Mouse (Mus musculus) lung, postnatal 0 days (tissue): Measurements from ENCODE around the gene Pip5k1b. TPM values are rescaled to one million over a fixed set of nuclear protein-coding genes. Genes with fewer than 3 reads are reported as not detected.

Experiments
- ATAC-seq: fragments of 200-750 bp; cut with Nextera tagmentation; 2 replicates; pipeline ENCODE4 v1.8.0; 2017; ENCODE audit warnings: moderate library complexity
- DNase-seq: peaks from one replicate; pipeline ENCODE4 v3.0.0-alpha.2; 2016; ENCODE audit warnings: low spot score
- H3K27ac ChIP-seq: fragments of 300-500 bp; sonication (generic); 2 replicates; pipeline ENCODE4 v1.5.1; 2014; ENCODE audit warnings: antibody characterized with exemption, mild to moderate bottlenecking, low read length, mixed read lengths
- H3K27me3 ChIP-seq: fragments of 300-500 bp; sonication (generic); replicated peaks from 2 replicates; pipeline ENCODE4 v1.6.1; 2014; ENCODE audit warnings: low read length, mixed read lengths; ENCODE audit not compliant: insufficient read depth
- H3K36me3 ChIP-seq: fragments of 300-500 bp; sonication (generic); 2 replicates; pipeline ENCODE4 v1.6.1; 2014; ENCODE audit warnings: low read length, mixed read lengths; ENCODE audit not compliant: insufficient read depth
- H3K4me1 ChIP-seq: fragments of 300-500 bp; sonication (generic); 2 replicates; pipeline ENCODE4 v1.6.1; 2014; ENCODE audit warnings: antibody characterized with exemption, low read depth, low read length, mixed read lengths; ENCODE audit not compliant: insufficient read depth
- H3K4me2 ChIP-seq: fragments of 300-500 bp; sonication (generic); replicated peaks from 2 replicates; pipeline ENCODE4 v1.6.1; 2014; ENCODE audit warnings: low read depth, mild to moderate bottlenecking, low read length, moderate library complexity, mixed read lengths
- H3K4me3 ChIP-seq: fragments of 300-500 bp; sonication (generic); 2 replicates; pipeline ENCODE4 v1.5.1; 2014; ENCODE audit warnings: low read depth, low read length
- H3K9ac ChIP-seq: fragments of 300-500 bp; sonication (generic); replicated peaks from 2 replicates; pipeline ENCODE4 v1.6.1; 2014; ENCODE audit warnings: low read depth, mild to moderate bottlenecking
- H3K9me3 ChIP-seq: fragments of 300-500 bp; sonication (generic); 2 replicates; pipeline ENCODE4 v1.6.1; 2016; ENCODE audit warnings: low read length, mixed read lengths
- CTCF ChIP-seq: IDR thresholded peaks from 2 replicates; pipeline ENCODE4 v1.5.1; 2016; ENCODE audit warnings: antibody characterized with exemption, mild to moderate bottlenecking
- EP300 ChIP-seq: IDR thresholded peaks from 2 replicates; pipeline ENCODE4 v1.6.1; 2016; ENCODE audit warnings: antibody characterized with exemption, mild to moderate bottlenecking, control low read depth
- WGBS: fragments of 180-500 bp; shearing (Covaris S2); extraction: QIAGEN DNeasy Blood & Tissue Kit; methylation state at CpG from one replicate; pipeline ENCODE4 v1.1.7; 2014; 5-methylcytosine and 5-hydroxymethylcytosine counted together
- polyA plus RNA-seq: library from polyadenylated mRNA; unstranded; fragments of >200 nt; fragmentation: Nextera tagmentation; extraction: Ambion mirVana; gene quantifications from 2 replicates; pipeline ENCODE4 v1.2.1, GENCODE M21; 2015

Pip5k1b gene
- polyA plus RNA-seq, 1 experiment from 2014 or later, result 14.5 TPM

GRCm38 (mm10) chr19:24502736-24503421 is 52.8 kb downstream of the Pip5k1b start:
- no peaks in the 10 kb centered on the region for H3K36me3 ChIP-seq
- H3K4me1 ChIP-seq, result no peaks in the 10 kb centered on the region; the same call in 1 of the 2 replicates
- no peak overlapping the region for H3K4me2 ChIP-seq
- no peak for ATAC-seq
- no peak overlapping the region for H3K9ac ChIP-seq
- no peak for DNase-seq
- no peak for TF ChIP-seq EP300
- TF ChIP-seq CTCF, result no peak
- no peaks in the 10 kb centered on the region for H3K27me3 ChIP-seq
- 79% methylated on average over 10 of the region's 10 CpGs for WGBS
- no peak overlapping the region for H3K27ac ChIP-seq
- H3K4me3 ChIP-seq, result no peak overlapping the region
- no peaks in the 10 kb centered on the region for H3K9me3 ChIP-seq

DNA sequence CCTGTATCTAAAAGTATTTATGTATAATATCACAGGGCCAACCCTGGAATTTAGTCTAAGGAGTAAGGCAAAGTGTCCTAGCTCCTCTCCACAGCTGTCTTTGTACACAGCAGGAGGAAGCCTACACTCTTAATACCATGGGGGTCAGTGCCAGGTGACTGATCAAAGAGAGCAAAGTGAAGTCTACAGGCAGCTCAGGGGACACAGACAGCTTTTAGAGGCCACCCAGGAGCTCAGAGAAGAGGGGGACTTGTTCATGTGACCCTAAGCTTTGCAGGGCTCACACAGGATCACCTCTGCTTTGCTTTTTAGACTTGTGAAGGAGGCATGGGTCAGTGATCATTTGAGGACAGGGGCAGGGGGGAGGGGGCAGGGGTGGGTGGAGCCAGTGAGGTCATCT is 54.1 kb downstream of the Pip5k1b start:
- Histone ChIP-seq H3K27ac (0 out of 2 replicates have a peak overlapping the region, but pooled peaks have one; percentile 34), H3K36me3 (no peaks in the 10 kb centered on the region), H3K9me3 (no peaks in the 10 kb centered on the region), H3K4me3 (no peak overlapping the region), H3K4me1 (no peaks in the 10 kb centered on the region; the same call in 1 of the 2 replicates), H3K9ac (no peak overlapping the region), H3K4me2 (no peak overlapping the region), H3K27me3 (no peaks in the 10 kb centered on the region)
- ATAC-seq (no peak), DNase-seq (no peak)
- TF ChIP-seq EP300 (no peak), CTCF (no peak)

GRCm38 (mm10) chr19:24500431-24500830 is 55.2 kb downstream of the Pip5k1b start:
- TF ChIP-seq CTCF, result no peak
- no peak for TF ChIP-seq EP300
- ATAC-seq (peak; percentile 76), DNase-seq (peak; percentile 71)
- no peak overlapping the region for H3K4me3 ChIP-seq
- WGBS, result 47% methylated on average over 5 of the region's 5 CpGs
- H3K9ac ChIP-seq, result no peak overlapping the region
- H3K4me2 ChIP-seq, result no peak overlapping the region
- H3K27me3 ChIP-seq, result no peaks in the 10 kb centered on the region
- H3K27ac ChIP-seq, result no peak overlapping the region
- H3K9me3 ChIP-seq, result no peaks in the 10 kb centered on the region
- H3K4me1 ChIP-seq, result no peaks in the 10 kb centered on the region; the same call in 1 of the 2 replicates
- no peaks in the 10 kb centered on the region for H3K36me3 ChIP-seq

- no peaks in the 10 kb centered on the region for H3K9me3 ChIP-seq
- ATAC-seq (no peak), DNase-seq (no peak)
- no peak overlapping the region for H3K4me2 ChIP-seq
- H3K27me3 ChIP-seq, result no peaks in the 10 kb centered on the region
- WGBS, result 76% methylated on average over 3 of the region's 3 CpGs
- H3K4me1 ChIP-seq, result no peaks in the 10 kb centered on the region; the same call in 1 of the 2 replicates
- no peak for TF ChIP-seq EP300
- TF ChIP-seq CTCF, result no peak
- no peak overlapping the region for H3K27ac ChIP-seq
- no peaks in the 10 kb centered on the region for H3K36me3 ChIP-seq
- H3K4me3 ChIP-seq, result no peak overlapping the region
- no peak overlapping the region for H3K9ac ChIP-seq
Observed at GRCm38 (mm10) chr19:24499291-24499690, 56.4 kb downstream of the Pip5k1b start.

- Histone ChIP-seq H3K36me3 (no peaks in the 10 kb centered on the region), H3K9ac (no peak overlapping the region), H3K4me2 (no peak overlapping the region), H3K27me3 (no peaks in the 10 kb centered on the region), H3K4me1 (no peaks in the 10 kb centered on the region), H3K9me3 (no peaks in the 10 kb centered on the region), H3K27ac (no peak overlapping the region), H3K4me3 (no peak overlapping the region)
- ATAC-seq, result no peak
- DNase-seq, result no peak
- 58% methylated on average over 4 of the region's 4 CpGs for WGBS
- TF ChIP-seq EP300 (no peak), CTCF (no peak)
Observed at GRCm38 (mm10) chr19:24493887-24494286, 61.8 kb downstream of the Pip5k1b start.

- ATAC-seq (no peak), DNase-seq (no peak)
- no peaks in the 10 kb centered on the region for H3K4me1 ChIP-seq
- TF ChIP-seq EP300 (no peak), CTCF (no peak)
- H3K27me3 ChIP-seq, result no peaks in the 10 kb centered on the region
- 68% methylated on average over 3 of the region's 3 CpGs for WGBS
- no peaks in the 10 kb centered on the region for H3K36me3 ChIP-seq
- H3K4me2 ChIP-seq, result no peak overlapping the region
- no peaks in the 10 kb centered on the region for H3K9me3 ChIP-seq
- no peak overlapping the region for H3K4me3 ChIP-seq
- no peak overlapping the region for H3K9ac ChIP-seq
- H3K27ac ChIP-seq, result no peak overlapping the region
Observed at GRCm38 (mm10) chr19:24491824-24492223, 63.8 kb downstream of the Pip5k1b start.
